In genomic region chr10:81069836-81070235, GRCm38 (mm10) we compare ENCODE assay signal across 7 mouse cellular contexts. TPM values are rescaled to one million over a fixed set of nuclear protein-coding genes. Genes with fewer than 3 reads are reported as not detected.
DNase-seq lines count a peak whose midpoint lies in the region; ATAC-seq lines count a peak whose summit lies in the region.

Gene Thop1, plus strand, starts transcription at chr10:81070035.

- H3K4me2 ChIP-seq in intestine, embryonic 15.5 days (replicated peaks): peak within 1 kb of the TSS; percentile 74

- no peaks in the 10 kb centered on the region for H3K27me3 ChIP-seq in intestine, embryonic 15.5 days (replicated peaks)
- no peaks in the 10 kb centered on the region for H3K27me3 ChIP-seq in midbrain, embryonic 10.5 days (ENCODE audit: low read depth, poor library complexity, severe bottlenecking)

- H3K9me3 ChIP-seq in intestine, embryonic 15.5 days: no peaks in the 10 kb centered on the region
- no peaks in the 10 kb centered on the region for H3K9me3 ChIP-seq in midbrain, embryonic 10.5 days (replicated peaks)

- under 1% methylated on average over 35 of the region's 35 CpGs for WGBS in intestine, embryonic 15.5 days
- WGBS in midbrain, embryonic 10.5 days: under 1% methylated on average over 35 of the region's 35 CpGs

- peaks cover 16% of the 10 kb centered on the region for H3K4me1 ChIP-seq in intestine, embryonic 15.5 days (replicated peaks)
- H3K4me1 ChIP-seq in midbrain, embryonic 10.5 days: peaks cover 35% of the 10 kb centered on the region

- intact Hi-C loops in gastrocnemius, postnatal 36 days (cut with DNase I): no loop called here
- intact Hi-C loops in left cerebral cortex, postnatal 25 days (cut with DNase I): loop anchor here (2.0 kb wide), 1 partner anchor 67 kb away; no protein-coding TSS in a partner anchor

- no peak within 1 kb of the TSS for H3K27ac ChIP-seq in intestine, embryonic 15.5 days
- peak within 1 kb of the TSS; percentile 89 for H3K27ac ChIP-seq in midbrain, embryonic 10.5 days (replicated peaks)

- peak; percentile 98 for ATAC-seq in intestine, embryonic 15.5 days

- peak within 1 kb of the TSS; percentile 62 for H3K4me3 ChIP-seq in intestine, embryonic 15.5 days (replicated peaks)
- peak within 1 kb of the TSS; percentile 85 for H3K4me3 ChIP-seq in midbrain, embryonic 10.5 days

- H3K36me3 ChIP-seq in intestine, embryonic 15.5 days: peaks cover 14% of the 10 kb centered on the region
- H3K36me3 ChIP-seq in midbrain, embryonic 10.5 days: peaks cover 34% of the 10 kb centered on the region

- H3K9ac ChIP-seq in intestine, embryonic 15.5 days: peak within 1 kb of the TSS; percentile 83

- DNase-seq in adrenal gland, adult 2 months: peak; percentile 98
- peak; percentile 99 for DNase-seq in embryo, embryonic 11.5 days (ENCODE audit: low read depth, low spot score)
- peak; percentile 93 to 97 for DNase-seq in gastrocnemius, postnatal 36 days
- peak; percentile 98 to 99 for DNase-seq in left cerebral cortex, postnatal 25 days (ENCODE audit: low spot score in 2 of 2)
- DNase-seq in midbrain, embryonic 10.5 days (ENCODE audit: low spot score): peak; percentile 100
- peak; percentile 95 for DNase-seq in right cerebral cortex, postnatal 4 days

RNA-seq across cellular contexts. Expression of gene Thop1, which starts in this region (rescaled TPM):
- total RNA-seq in adrenal gland, adult 2 months (2021): 10 to 100 TPM; 40.5 to 77.9 TPM
- 75.0 and 95.7 TPM in 2 replicates for polyA plus RNA-seq in adrenal gland, adult 2 months (2012; rRNA removed)
- 10 to 100 TPM; 20.3 to 24.9 TPM for total RNA-seq in gastrocnemius, postnatal 36 days (2021)
- 57.1 and 60.1 TPM in 2 replicates for polyA plus RNA-seq in intestine, embryonic 15.5 days (2015; fragmentation: Nextera tagmentation; extraction: Ambion mirVana)
- total RNA-seq in left cerebral cortex, postnatal 25 days (2021): 10 to 100 TPM; 50.5 to 54.2 TPM
- polyA plus RNA-seq in midbrain, embryonic 10.5 days (2016; fragmentation: Nextera tagmentation; extraction: Ambion mirVana): 87.1 and 107 TPM in 2 replicates
